Mouse (Mus musculus) adrenal gland, adult 8-10 months (tissue): Measurements from ENCODE around the gene Hspa2. TPM values are rescaled to one million over a fixed set of nuclear protein-coding genes. Genes with fewer than 3 reads are reported as not detected.

ENCODE experiments used
- DNase-seq: peaks from one replicate; pipeline ENCODE4 v3.0.0; 2022
- total RNA-seq, 4 experiments: library from RNA; stranded (reverse); gene quantifications; 2 replicates each; pipeline ENCODE4 v1.2.4; 2022

Gene Hspa2
- total RNA-seq = 10 to 100 TPM; 19.1 to 25.6 (median 22.9) TPM

DNA sequence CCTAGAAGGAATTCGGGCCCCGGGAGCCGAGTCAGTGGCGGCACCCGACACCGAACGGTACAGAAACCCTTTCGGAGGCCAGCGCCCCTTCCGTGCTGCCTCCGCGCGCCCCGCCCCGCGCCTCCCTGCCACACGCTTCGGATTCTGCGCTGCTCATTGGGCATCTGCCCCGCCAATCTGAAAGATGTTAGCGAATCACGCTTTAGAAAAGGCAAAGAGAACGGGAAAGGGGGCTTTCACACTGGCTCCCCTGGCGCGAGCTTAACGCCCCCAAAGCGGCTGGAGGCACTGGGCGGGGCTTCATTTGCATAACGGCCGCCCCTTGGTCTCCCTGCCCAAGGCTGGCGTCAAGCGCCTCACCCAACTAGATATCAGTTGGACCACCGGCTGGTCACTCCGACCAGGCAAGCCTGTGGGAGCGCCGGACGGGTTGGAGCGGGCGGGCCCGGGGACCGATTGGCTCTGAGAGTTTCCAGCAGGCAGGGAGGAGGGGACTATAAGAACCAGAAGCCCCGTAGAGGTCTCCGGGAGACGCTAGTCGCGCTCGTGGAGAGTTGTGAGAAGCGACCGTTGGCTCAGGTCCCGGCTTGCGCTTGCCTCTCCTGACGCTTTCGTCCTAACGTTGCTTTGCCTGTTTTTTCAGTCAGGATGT is at the start of gene Hspa2:
Hspa2 (plus strand) TSS at position 291 of the 652 bp plus-strand sequence.
- peak; percentile 100 for DNase-seq

DNA sequence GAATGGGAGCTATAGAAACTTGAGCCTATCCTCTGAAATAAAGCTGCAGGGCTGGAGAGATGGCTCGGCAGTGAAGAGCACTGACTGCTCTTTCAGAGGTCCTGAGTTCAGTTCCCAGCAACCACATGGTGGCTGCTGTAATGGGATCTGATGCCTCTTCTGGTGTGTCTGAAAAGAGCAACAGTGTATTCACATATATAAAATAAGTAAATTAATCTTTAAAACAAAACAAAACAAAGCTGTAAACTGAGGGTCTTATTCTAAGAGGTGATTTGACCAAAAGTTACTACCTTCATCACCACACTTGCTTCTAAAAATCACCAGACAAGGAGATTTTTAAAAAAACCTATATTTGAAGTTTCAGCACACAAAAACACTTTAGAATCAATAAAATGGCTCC is 43.1 kb upstream of the Hspa2 start:
- no peak for DNase-seq

DNA sequence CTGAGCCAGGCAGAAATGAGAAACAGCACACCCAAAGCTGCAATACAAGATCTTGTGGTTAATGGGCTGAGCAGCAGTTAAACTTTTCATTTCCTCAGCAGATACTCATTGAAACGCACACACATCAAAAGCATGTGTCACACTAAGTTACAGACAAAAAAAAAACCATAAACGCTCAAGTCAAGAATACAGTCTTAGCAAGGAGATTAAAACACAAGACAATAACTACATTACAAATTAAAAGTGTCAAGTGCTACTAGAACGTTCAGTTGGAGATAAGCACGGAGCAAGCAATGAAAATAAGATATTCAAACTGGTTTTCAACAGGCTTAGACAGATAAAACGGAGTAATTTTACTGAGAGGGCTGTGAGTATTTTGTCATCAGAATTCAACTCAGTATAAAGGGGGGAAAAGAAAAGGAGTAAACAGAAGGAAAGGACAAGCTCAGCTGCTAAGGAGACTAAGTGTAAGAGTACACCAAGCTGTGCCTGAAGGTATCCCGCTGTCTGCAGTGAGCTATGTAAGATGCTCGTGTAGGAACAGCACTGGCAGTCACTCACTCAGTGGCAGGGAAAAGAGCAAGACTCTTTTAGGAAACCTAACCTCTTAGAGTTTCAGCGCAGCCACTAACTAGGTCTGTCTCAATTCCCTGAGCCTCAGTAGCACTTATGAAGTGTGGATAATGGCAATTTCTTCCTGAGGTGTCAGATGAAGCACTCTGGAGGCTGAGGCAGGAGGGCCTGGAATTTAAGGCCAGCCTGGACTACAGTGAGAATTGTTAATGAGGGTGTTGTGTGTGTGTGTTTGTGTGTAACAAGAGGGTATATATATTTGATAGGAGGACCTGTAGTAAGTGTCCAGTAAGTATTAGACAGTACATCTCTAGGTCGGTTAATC is 42.3 kb upstream of the Hspa2 start:
- no peak for DNase-seq

DNA sequence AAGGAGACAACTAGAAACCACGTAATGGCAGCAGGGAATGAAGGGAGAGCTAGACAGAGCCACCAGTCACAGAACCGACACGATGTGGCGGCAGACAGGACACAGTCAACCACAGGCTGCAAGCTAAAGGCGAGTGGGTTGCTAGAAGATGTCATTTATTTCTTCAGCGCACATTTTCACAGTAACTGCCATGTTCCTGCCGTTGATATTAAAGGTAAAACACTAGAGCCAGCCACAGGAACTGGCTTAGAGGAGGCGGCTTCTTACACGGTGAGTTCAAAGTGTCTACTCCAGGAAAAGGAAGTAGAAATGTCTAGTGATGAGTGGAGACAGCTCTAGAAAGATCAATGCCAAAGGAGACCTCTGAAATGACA is 41.7 kb upstream of the Hspa2 start:
- DNase-seq = no peak

DNA sequence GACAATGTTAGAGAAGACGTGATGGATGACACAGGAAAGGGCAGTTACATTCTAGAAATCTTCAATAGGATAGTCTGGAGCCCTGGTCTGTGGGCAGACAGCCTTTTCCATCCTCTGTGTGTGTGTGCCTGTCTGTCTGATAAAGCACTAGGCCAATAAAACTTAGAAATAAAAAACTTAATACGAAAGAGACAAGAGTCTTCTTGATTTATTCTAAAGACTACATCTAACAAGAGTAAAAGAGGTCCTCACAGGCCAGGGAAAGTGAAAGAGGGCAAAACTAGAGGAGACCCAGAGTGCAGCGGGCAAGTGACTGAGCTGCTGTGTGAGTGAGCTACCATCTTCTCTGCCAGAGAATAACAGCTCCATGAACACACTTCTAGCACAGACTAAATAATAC is 37.7 kb upstream of the Hspa2 start:
- no peak for DNase-seq

DNA sequence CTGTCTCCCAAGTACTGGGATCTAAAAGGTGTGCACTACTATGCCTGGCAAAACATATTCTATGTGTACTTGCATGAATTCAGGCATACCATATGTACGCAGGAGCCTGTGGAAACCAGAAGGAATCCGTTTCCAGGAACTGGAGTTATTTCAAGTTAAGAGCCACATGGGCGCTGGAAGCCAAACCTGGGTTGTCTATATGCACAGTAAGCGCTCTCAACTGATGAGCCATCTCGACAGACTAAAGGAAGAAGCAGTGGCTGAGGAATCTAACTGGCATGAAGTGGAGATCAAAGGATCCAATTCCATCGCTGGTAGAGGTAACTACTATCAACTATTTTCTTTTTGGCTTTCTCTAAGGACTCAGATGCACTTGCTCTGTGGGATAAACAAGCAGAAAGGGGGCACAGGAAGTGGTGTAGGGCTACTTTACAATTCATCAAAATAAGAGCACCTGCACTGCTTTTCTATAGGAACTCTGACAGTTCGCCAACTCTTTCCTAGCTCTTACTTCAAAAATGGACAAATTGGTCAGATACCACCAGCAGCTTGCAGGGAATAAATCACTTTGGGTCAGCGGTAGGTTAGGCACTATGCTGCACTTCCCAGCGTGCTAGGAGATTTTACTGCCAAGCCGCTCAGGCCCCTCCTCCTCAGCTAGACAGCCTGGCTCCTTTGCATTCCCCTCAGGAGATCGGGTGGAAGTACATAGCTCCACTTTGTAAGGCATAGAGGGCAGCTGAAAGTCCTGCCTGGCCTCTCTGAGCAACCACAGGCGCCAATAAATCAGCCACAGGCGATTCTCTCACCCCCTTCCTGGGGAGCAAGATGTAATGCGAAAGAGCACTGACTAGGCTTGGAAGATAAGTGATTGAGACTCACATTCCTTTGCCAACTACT is 36.6 kb upstream of the Hspa2 start:
- DNase-seq = no peak

DNA sequence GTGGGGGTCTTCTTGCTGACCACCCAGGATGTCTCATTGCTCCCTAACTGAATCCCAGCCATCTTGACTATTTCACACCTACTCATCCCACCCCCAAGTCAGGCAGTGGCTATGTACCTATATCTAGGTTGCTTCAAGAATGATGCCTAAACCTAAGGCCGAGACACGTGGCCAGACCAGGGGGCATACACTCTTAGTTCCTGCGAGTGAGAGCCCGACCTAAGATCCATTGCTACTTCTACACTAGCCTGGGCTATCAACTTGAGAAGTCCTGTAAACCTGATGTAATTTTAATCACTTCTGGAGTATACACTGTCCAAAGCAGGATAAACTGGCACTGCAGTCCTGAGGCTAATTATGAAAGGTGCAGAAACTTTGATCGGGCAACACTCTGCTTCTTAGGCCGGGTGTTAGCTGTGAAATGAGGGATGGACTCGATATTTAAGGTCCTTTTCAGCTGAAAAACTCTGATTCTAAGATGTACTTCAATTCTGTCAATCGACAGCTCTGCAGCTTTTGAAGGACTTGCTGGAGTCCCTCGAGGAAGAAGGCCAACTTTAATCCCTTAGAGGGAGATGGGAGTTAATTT is 35.7 kb upstream of the Hspa2 start:
- DNase-seq = no peak

DNA sequence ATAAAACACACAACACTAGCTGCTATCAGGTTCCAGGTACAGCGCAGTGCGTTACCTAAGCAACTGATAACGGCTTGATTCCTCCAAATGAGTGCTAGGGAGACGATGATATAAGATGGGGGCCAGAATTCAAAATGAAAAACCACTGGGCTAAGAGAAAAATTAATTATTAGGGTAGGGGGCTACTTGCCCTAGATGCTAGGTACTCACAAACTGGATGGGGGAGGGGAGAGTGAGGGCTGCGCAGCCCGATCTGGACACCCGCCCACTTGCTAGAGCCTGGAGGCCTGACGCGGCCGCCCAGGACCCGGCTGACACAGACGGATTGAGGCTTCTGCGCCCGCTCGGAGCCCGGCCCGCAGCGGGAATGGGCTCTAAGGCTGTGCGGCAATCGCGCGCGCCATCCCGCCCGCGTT is 35.2 kb upstream of the Hspa2 start:
- no peak for DNase-seq

DNA sequence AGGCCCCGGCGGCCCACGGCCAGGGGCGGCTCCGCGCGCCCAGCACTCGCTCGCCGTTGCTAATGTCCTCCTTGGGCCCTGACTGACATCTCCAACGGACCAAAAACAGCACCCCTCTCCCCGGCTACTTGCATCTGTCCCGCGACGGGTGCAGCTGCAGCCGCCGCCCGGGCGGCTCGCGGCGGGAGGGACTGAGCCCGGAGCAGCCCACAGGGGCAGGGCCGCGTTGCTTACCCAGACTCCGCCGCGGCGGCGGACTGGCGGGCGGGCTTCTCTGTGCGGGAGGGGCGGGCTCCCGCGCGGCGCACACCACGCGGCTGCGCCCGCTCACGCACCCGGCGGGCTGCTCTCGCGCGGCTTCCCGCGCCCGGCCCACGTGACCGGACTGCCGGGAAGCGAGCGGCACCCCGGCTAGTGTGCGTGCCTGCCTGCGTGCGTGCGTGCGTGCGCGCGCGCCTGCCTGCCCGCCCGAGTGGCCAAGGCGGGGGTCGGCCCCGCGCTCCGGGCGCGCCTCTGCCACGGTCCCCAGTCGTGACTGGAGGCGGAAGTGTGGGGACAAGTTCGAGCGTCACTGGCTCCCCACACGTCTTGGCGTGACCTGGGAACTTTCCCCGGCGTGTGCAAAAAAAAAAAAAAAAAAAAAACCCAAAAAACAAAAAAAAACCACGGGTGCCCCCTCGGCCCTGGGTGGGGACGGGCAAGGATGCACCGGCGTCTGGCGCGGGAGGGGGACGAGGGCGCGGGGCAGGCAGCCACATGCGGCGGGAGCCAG is 34.6 kb upstream of the Hspa2 start, which contains the start of gene Zbtb25:
Zbtb25 (minus strand) TSS at position 397 of the 772 bp plus-strand sequence.
- peak; percentile 79 for DNase-seq

DNA sequence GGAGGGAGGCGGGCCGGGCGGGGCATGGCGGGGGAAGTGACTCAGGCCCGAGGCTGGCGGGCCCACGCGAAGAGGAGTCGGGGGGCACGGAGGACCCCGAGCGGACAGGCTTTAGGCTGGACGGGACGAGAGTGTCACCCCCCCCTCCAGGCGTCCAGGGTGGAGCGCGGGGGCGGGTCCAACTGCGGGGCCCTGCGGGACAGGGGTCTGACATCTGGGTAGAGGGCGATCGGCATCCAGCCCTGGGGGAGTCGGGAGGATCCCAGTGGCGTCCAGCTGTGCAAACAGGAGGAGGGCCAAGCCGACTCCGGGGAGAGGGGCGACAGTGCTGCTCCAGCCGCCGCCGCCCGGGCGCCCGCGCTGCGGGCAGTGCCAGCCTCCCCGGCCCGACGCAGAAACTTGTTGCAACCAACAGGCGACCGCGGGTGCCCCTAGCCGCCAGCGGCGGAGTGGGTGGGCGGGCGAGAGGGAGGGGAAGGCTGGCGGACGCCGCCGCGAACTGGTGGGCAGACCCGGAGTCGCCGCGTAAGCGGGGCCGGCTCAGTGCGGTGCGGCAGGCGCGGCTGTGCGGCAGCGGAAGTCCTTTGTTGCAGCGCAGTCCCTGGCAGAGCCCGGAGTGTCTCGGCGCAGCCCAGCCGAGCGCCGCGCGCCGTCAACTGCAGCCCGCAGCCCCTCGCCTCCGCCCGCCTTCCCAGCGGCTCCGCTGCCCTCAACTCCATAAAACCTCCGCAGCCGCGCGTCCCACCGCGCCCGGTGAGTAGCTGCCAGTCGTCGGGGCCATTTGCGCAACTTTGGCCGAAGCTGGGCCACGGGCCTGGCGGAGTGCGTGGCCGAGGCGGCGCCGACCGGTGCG is 33.8 kb upstream of the Hspa2 start, which contains the start of gene Zbtb1:
Zbtb1 (plus strand) TSS at position 289 of the 853 bp plus-strand sequence.
- peak; percentile 73 for DNase-seq

DNA sequence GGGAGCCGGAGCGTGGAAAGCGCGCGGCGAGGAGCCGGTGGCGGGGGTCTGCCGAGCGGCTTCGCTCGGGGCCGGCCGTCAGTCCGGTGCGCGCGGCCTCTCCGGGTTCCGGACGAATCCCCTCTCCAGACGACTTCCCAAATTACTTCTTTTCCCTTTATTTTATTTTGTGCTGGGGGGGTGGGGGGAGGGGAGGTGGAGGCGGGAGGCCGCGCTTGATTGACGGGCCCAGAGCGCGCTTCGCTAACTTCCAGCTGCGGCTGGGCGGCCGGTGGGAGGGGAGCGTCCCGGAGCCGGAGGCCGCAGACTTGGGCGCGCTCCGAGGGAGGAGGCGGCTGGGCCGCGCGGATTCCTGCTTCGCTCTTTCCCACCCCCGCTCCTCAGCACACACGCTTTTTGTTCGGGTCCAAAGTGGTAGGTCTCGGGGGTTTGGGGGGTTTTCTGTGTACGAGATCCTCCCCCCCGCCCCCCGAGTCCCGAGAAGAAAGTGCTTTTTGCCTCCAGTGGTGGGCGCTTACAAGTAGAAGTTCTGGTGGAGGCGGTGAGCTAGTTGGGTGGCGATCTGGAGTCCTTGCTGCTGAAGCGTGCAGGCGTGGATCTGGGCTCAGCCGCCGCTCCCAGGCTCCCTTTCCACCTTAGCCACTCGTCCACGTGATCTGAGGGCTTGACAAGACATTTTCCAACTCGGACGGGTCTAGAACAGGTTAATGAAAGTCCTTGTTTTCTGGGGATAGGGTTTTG is 33.0 kb upstream of the Hspa2 start:
- peak; percentile 73 for DNase-seq

DNA sequence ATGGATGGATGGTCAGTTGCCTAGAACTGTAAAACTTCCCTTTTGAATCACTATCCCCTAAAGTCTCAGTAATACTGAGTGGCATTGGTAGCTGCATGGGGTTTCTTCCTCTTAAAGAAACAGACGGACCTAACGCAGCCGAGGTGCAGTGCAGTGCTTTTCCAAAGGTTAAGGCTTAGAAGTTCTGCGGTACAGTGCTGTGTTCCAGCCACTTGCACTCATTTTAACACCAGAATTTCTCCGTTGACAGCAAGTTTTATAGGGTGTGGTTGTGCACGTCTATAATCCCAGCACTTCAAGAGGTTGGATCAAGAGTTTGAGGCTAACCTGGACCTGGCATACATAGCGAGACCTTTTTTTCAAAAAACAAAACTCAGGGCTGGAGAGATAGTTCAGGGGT is 31.9 kb upstream of the Hspa2 start:
- no peak for DNase-seq

DNA sequence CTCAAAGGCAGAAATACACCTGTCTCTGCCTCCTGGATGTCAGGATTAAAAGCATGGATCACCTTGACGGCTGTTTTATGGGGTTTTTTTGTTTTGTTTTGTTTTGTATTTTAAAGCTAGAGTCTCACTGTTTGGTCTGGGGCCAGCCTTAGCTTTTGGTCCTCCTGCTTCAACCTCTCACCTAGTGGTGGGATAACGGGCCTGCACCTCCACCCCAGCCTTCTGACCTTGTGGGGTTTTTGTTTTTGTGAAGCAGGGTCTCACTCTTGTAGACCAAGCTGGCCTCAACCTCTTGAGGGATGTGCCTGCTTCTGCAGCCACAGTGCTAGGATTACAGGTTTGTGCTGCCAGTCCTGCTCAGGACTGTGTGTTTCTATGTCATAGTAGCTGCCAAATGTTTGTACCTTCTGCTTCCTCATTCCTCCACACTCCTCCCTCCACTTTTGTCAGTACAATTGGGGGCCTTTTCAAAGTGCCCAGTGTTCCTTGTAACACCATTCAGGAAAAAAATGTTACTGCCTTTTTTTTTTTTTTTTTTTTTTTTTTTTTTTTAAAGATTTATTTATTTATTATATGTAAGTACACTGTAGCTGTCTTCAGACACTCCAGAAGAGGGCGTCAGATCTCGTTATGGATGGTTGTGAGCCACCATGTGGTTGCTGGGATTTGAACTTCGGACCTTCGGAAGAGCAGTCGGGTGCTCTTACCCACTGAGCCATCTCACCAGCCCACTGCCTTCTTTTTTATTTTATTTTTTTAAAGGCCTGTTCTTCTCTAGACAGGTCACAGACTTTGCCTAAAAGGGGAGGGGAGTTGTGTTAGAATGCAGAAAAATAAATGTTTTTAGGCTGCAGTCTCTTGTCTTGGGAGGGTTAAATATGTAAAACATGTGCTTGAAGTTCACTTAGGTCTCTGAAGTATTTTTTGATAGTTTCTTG is 30.8 kb upstream of the Hspa2 start:
- DNase-seq = no peak

DNA sequence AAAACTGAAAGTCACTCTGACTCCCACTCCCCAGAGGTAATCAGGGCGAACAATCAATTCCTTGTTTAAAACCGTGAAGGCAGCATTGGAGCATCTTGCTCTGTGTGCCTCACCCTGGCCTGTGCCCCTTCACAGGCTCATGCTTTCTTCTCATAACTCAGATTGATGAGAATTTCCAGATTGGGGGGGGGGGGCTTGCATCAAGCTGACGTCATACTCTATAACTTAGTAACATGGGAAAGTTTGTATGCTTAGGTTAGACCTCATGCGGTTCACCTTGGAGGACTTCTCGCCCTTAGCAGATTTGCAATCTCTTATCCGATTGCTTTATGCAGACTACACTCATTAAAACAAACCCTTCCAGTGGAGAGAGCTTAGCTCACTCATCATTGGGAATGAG is 30.0 kb upstream of the Hspa2 start:
- DNase-seq = no peak

DNA sequence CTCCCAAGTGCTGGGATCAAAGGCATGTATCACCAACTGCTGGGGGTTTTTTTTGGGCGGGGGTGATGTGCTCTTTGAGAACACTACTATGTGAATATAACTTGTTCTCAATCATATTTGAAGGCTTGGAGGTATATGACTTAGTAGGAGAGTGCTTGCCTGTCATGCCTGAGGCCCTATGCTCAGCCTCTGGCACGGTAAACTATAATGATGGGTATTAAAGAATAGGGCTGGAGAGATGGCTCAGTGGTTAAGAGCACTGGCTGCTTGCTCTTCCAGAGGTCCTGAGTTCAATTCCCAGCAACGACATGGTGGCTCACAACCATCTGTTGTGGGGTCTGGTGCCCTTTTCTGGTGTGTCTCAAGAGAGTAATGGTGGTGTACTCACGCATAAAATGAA is 29.1 kb upstream of the Hspa2 start:
- no peak for DNase-seq

DNA sequence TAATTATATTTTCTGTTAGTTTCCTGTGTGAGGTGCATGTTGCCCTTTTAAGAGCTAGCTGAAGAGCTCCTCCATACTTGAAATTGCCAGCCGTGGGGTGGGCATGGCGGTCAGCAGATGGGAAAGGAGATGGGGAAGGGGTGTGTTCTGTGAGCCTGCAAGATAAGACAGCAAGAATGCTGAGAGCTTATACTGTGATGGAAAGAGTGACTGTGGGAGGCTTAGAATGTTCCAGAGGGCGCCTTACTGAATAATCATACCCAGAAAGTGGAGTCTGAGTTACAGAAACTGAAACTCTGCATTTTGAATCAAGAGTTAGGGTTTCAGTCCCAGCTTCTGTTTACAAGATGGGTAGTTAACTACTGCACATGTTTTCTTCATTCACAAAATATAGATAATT is 28.5 kb upstream of the Hspa2 start:
- no peak for DNase-seq

DNA sequence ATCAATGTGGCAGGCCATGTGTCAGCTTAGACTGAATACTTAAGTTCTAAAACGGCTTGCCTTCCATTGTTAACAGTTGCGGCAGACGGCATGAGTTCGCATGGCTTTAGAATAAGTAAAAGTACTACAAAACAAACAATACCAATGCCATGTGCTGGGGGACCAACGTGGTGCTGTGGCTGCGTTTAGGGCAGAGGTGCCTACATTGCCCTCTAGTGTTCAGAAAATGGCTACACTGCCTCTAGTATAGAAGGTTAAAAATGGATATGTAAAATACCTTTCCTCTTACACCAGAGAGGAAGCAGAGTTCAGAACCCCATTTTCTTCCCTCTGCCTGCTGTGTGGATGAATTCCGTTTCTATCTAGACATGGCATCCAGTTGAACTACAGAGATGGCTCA is 27.3 kb upstream of the Hspa2 start:
- no peak for DNase-seq

DNA sequence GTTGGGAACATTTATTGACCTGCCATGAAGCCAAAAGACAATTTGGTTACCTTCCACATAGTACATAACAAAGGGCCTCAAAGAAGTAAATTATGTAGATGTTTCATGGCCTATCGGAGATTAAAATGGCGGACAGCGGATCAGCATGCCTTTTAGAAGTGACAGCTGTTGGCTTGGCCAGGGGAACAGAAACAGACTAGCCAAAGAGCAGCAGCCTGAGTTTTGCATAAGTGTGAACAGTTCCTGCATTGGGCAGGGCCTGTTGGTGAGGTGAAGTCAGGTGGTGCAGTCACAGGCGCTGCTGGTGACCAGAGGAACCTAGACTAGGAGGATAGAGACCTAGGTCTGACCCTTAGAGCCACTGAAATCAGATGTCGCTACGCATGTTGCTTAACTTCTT is 26.9 kb upstream of the Hspa2 start:
- DNase-seq = no peak

DNA sequence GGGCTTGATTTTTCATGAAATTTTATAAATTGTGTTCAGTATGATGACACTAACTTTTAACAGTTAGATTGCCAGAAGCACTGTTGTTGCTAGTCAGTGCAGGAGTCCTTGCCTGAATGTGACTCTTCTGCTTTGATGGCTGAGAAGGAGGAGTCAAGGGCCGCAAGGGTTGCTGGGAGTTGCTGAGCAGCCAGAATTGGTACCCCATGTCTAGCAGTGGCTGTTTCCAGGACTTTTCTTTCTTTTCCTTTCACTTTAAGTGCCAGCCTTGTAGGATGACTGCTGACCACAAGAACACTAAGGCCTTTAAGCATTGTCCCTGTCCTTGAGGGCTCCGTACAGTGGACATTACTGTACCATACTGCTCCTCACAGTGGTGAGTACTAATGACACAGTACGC is 26.2 kb upstream of the Hspa2 start:
- DNase-seq = no peak
